Mouse (Mus musculus): Measurements from ENCODE around the gene Pmvk. TPM values are rescaled to one million over a fixed set of nuclear protein-coding genes. Genes with fewer than 3 reads are reported as not detected.
A peak's percentile ranks its signal among the peaks of the same experiment; 100 is the strongest.

The Pmvk gene
- total RNA-seq (2015; ENCODE audit: low replicate concordance) (5.4 and 8.1 TPM in 2 replicates), total RNA-seq (2017; ENCODE audit: low replicate concordance) (6.6 and 10.1 TPM in 2 replicates)

DNA sequence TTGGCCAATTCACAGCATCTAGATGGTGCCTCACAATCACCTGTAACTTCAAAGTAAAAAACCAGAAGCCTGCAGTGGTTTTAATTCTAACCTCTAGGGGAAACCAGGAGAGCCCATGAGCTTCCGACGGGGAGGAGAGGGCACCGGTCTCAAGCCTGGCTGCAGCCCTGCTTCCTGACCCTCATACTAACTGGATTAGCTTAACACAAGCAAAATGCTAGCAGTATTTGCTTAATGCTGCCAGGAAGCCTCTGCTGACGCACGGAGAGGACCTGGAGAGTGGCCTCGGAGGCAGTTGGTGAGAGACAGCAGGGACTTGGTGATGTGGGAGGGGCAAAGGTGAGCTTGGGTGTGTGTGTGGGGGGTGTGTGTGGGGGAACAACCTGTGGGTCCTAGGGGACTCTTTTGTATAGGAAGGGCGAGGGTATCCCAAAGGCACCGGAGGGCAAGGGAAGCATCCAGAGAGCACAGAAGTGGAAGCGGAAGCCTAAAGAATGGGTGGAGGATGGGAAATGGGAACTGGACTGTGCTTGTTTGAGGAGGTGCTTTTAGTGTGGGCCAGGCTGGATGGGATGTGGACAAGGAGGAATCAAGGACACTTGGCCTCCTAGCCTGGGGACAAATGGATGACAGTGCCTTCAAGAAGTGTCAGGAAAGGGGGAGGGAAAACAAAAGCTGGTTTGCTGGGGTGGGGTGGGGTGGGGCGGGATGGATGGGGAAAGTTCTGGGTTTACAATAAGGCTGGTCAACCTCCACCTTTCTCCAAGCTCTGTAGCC lies at the start of gene Pmvk:
Gene Pmvk (plus strand): TSS at position 141 of the 777 bp plus-strand sequence.
- no peak for ATAC-seq (replicated peaks; ENCODE audit: low FRiP score, poor library complexity, severe bottlenecking)

DNA sequence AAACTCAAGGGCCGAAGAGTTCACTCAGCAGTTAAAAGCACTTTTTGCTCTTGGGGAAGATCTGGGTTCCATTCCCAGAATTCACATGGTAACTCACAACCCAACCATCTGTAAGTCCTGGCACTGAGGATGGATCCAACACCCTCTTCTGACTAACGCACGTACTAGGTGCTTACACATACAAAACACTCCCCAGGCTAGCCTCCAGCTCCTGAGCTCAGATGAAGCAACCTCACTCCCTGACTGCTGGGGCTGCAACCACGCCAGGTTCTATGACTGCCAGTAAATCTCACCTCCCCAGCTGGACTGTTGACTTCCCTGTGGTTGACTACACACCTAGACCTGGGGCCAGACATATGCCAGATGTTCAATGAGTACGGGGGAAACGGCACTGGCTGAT lies 47.5 kb upstream of the Pmvk start:
- no peak for ATAC-seq (replicated peaks; ENCODE audit: low FRiP score, poor library complexity, severe bottlenecking)

DNA sequence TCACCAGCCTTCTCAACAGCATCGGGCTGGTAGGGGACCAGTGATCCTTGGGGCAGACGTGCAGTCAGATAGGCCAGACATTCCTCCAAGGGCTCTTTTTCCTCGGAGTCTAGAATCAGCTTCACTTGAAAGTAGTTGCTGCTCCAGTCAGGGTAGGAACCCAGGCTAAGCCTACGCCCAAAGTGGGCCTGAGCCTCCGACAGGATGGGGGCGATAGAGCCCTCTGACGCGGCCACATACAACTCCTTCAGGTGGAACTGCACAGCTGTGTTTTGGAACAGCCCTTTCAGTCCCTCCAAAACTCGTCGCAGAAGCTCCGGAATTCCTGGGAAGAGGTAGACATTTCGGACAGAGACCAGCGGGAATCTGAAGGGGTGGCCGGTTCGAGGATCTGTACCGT lies 45.9 kb upstream of the Pmvk start:
- ATAC-seq (replicated peaks; ENCODE audit: low FRiP score, poor library complexity, severe bottlenecking), result no peak

DNA sequence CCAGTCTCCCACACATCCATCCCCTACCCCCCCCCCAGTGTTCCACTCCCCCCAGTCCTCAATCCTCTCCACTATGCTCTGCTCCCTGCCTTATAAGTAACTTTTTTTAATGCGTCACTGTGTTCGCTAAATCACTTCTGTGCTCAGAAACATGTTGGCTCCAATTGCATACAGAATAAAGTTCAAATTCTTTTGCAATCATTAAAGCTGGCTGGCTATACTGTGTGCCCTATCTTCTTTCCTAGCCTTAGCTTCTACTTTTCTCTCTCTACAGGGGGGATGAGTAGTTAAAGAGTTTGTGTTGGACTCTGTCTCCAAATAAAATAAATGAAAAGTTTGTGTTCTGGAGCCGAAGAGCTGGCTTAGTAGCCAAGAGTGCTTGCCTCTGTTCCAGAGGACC lies 44.6 kb upstream of the Pmvk start:
- no peak for ATAC-seq (replicated peaks; ENCODE audit: low FRiP score, poor library complexity, severe bottlenecking)

DNA sequence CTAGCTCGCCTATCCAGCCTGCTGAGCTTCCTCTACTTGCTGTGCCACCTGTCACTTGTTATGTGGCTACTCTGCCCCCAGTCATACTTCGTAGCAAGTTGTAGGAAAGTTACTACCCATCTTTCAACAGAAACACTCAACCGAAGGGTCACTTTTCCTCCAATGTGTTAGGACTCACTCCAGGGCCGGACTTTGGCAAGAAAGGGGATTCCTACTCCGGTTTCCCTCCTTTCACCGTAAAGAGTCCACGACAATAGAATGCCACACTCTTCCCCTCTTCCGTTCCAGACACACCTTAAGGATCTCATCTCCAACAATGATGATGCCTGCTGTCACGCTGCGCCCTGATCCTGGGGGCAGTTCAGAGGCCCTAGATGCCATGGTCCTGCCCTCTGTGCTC lies 43.5 kb upstream of the Pmvk start:
- no peak for ATAC-seq (replicated peaks; ENCODE audit: low FRiP score, poor library complexity, severe bottlenecking)

DNA sequence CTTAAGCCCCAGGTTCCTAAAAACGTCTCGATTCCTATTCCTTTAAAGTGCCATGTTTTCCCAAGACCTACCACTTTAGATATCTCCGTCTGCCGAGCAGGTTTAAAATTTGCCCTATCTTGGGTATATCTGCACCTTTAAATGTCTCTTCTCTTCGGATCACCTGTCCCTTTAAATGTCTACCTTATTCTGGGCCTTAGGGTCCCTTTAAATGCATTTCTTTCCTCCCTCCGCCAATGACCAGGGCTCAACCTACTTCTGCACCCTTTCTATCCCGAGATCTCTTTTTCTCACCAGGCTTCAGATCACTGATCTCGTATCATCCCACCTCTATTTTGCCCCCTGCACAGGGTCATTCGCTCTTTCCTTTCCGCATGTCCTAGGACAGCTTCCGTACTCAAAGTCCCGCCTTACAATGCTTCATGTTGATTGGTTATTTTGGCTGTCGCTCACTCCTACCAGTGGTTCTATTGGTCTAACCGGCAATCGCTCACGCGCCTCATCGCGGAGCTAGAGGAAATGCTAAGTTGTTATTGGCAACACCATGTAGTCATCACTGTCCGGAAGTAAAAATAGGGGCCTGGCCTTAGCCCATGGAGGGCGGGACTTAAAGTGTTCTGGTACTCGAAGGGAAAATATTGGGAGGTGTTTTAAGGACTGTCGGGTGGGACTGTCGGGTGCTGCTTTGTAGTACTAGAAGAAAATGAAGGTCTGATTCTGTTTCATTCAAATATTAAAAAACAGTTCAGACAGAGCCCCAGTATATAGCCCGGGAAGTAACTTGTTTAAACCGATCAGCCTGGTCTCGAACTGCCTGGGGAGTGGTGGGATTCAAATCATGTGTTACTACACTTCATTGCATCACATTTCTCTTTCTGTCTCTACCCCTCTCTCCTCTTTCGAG lies 42.6 kb upstream of the Pmvk start, which contains the start of gene Flad1:
Gene Flad1 (minus strand): TSS at position 381 of the 904 bp plus-strand sequence.
- ATAC-seq (replicated peaks; ENCODE audit: low FRiP score, poor library complexity, severe bottlenecking), result peak; percentile 99

DNA sequence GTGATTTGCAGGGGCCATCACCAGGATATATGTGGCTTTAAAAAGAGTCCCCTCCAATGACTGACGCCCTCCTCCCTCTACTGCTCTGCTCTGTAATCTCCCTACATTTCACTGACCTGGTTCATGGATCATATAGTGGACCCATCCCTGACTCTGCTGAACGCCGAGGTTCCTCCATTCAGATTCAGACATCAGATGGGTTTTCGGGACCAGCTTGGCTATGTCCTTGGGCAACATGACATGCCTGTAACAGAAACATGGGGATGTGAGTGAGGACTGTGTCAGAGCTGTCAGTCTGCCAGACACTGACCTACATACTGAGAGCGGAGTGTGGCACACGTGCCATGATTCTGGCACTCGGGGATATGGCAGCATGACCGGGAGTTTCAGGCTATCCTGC lies 38.2 kb upstream of the Pmvk start:
- ATAC-seq (replicated peaks; ENCODE audit: low FRiP score, poor library complexity, severe bottlenecking), result no peak

DNA sequence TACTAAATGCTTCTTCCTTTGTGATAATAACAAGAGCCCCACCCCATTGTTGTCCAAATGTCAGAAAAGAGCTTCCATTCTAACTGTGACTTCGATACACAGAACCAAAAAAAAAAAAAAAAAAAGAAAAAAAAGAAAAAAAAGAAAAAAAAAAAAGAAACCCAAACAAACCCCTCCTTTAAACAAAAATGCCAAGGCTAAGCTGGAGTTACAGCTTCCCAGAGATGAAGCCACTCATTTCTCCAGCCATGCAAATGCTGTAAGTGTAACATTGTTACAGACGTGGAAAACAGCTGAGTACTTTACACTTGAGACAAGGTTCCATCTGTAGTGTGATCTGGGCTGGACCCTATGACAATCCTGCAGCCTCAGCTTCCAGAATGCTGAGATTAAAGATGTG lies 37.2 kb upstream of the Pmvk start:
- no peak for ATAC-seq (replicated peaks; ENCODE audit: low FRiP score, poor library complexity, severe bottlenecking)

DNA sequence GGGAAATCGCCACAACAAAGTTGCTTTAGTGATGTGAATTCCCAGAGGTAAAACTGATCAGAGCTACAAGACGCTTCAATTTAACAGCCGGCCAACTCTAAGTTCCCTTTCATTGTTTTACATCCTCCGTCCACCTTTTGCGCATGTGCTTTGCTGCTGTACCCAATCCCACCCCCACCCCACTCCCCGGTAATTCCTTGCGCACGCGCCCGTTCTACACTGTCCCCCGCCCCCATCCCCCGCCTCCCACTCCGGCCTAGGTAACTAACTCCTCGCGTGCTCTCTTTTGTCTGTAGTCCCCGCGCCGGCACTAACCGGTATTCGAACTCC lies 36.5 kb upstream of the Pmvk start:
- no peak for ATAC-seq (replicated peaks; ENCODE audit: low FRiP score, poor library complexity, severe bottlenecking)

DNA sequence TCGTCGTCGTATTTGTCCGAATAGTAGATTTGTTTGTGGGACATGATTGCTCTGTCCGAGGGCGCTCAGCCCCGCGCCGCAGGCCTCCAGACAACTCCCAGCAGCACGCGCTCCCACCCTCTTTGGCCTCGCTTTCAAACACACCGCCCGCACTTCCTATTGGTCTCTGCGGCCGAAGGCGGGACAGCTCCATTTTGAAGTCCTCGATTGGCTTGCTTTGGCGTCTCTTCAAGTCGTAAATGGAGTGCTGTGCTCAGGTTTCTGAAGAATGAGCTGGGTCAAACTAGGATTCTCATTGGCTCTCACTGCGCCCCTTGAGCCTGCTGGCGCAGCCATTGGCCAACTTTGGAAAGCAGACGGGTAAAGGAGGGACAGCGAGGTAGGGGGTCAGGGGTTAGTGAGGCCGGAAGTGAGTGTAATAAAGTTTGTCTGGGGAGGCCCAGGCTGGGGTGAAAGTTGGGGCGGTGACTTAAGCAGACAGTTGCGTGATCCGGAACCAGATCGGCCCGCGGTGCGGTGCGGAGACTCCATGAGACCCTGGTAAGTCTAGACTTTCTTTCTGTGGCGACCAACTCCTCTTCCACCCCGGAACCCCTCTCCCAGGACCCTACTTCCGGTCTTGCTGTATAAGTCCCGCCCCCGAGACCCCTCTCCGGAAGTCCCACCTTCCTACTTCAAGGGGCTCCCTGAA lies 36.0 kb upstream of the Pmvk start, which contains the start of the genes Cks1b and Shc1:
Gene Cks1b (minus strand): TSS at position 214 of the 691 bp plus-strand sequence.
Gene Shc1 (plus strand): TSS at position 274 of the 691 bp plus-strand sequence.
- ATAC-seq (replicated peaks; ENCODE audit: low FRiP score, poor library complexity, severe bottlenecking), result peak; percentile 83

DNA sequence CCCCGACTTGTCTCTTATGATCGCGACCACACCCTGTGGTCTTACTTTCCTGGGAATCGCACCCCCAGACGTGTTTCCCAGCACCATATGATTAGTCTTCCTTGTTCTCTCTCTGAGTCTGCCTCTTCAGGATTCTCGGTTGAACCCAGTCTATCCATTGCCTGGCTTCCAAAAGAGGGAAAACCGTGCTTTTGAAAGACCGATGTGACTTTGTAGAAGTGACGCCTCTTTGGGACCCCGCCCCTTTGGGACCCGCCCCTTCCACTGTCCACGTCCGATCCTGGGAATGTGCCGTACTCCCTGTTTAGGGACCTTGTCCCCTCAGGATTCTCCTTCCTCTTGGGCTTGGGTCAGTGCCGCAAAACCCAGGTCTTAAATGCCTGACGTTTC lies 35.5 kb upstream of the Pmvk start:
- peak; percentile 34; the same call in 1 of the 2 replicates for ATAC-seq (replicated peaks; ENCODE audit: low FRiP score, poor library complexity, severe bottlenecking)

DNA sequence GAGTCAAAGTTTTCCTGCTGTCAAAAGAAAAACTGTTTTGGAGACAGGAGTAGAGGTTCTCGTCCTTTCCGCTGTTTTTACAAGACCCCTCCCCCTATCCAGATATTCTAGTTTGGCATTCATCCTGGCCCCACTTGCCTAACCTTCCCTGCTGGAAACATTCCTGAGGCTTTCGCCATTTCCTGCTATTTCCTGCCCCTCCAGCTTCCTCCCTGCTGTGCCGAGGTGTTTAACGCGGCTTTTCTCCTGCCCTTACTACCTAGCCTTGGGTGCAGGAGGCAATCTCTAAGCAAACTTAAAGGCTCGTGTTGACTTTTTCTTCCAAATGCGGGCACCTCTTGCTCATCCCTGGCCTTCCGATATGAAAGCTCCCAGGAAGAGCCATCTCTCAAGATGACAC lies 34.8 kb upstream of the Pmvk start:
- no peak for ATAC-seq (replicated peaks; ENCODE audit: low FRiP score, poor library complexity, severe bottlenecking)

DNA sequence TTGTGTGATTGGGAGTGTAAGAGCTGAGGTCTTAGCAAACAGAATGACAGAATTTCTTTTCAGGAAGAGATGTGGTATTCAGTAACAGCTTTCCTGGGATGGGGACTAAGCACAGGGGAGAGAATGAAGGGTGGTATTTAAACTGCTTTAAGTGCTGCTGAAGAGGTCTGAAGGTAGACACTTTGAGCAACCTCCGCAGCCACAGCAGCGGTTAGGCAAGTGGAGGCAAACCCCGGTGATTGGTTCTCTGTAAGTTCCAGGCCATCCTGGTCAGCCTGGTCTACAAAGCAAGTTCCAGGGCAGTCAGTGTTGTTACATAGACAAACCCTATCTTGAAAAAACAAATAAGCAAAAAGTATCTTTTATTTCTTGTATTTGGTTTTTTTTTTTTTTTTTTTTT lies 34.4 kb upstream of the Pmvk start:
- no peak for ATAC-seq (replicated peaks; ENCODE audit: low FRiP score, poor library complexity, severe bottlenecking)

DNA sequence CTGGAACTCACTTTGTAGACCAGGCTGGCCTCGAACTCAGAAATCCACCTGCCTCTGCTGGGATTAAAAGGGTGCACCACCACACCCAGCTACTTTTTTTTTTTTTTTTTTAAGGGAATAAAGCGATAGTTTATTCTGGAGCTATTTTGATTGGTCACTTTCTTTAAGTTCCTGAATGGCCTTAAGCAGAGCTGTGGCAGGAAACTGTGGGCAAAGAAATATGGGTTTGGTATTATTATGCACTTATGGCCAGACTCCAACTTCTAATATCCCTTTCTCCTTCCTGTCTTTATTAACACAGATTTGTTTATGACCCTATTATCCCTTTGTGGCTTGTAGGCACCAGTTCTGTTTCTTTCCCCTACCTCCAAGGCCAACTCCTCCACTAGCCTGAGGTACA lies 33.9 kb upstream of the Pmvk start:
- ATAC-seq (replicated peaks; ENCODE audit: low FRiP score, poor library complexity, severe bottlenecking), result no peak

DNA sequence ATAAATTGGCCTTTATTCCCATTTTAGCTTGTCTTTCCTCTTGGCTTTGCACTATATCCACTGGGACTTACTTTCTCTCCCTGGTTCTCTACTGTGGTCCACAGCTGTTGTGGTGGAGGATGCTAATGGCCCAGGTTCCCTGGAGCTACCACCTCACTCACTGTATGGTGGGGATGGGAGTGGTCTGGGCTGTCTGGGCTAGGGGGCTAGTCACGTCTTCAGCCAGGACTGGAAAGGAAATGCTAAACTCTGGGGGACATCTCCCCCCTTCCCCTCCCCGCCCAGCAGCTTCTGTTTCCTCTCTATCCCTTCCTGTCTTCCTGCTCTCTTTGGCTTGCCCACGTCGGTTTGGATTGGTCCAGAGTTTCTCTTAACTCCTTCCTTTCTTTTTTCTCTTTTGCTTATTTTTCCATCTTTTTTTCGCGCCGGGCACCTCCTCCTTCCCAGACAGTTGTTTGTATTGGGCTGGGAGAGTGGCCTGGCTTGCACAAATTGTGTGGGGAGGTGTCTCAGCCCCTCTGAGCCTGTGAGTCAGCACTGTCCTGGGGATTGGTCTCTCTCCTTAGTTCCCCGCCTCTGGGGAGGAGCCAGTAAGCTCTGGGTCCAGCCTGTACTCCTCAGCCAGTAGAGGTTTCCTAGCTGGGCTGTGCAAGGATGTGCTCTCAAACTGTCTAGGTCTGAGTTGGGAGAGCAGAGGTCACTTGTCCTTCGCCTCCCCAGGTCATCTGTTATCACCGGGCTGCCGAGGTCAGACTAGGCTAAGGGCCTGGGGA lies 33.2 kb upstream of the Pmvk start:
- peak; percentile 77 for ATAC-seq (replicated peaks; ENCODE audit: low FRiP score, poor library complexity, severe bottlenecking)

DNA sequence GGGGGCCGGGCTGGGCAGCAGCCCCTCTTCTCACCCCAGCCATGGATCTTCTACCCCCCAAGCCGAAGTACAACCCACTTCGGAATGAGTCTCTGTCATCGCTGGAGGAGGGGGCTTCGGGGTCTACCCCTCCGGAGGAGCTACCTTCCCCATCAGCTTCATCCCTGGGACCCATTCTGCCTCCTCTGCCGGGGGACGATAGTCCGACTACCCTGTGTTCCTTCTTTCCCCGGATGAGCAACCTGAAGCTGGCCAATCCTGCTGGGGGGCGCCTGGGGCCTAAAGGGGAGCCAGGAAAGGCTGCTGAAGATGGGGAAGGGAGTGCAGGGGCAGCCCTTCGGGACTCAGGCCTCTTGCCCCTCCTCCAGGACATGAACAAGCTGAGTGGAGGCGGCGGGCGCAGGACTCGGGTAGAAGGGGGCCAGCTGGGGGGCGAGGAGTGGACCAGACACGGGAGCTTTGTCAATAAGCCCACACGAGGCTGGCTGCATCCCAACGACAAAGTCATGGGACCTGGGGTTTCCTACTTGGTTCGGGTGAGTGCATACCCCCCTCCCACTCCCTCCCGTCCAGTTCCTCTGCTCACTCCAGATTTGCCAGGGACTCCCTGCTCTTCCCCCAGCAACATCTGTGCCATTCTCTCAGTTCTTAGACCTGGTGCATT lies 32.4 kb upstream of the Pmvk start:
- no peak for ATAC-seq (replicated peaks; ENCODE audit: low FRiP score, poor library complexity, severe bottlenecking)

DNA sequence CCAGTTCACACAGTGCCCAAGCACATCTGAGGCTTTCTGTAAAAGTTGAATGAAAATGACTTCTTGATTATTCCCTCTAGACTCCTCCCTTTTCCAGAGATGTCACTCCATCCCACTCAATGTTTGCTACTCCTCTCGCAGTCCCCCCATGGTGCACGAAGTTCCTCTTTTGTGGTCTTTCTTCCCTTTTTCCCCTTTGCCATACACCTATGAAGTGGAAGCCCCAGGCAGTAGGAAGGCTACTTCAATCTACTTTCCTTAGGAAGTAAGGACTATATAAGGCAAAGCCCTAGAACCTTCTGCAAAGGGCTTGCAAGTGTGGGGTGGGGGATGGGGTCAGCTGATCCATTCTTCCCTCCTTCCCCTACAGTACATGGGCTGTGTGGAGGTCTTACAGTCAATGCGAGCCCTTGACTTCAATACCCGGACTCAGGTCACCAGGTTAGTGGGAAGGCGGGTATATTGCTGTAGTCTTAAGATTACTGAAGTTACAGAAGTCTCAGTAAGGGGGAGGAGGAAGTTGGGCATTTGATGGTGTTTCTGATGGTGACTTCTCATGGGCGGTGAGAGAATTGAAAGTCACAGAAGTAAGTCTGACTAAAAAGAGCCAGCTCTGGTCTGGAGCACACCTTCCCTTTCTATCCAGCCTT lies 31.7 kb upstream of the Pmvk start:
- no peak for ATAC-seq (replicated peaks; ENCODE audit: low FRiP score, poor library complexity, severe bottlenecking)

DNA sequence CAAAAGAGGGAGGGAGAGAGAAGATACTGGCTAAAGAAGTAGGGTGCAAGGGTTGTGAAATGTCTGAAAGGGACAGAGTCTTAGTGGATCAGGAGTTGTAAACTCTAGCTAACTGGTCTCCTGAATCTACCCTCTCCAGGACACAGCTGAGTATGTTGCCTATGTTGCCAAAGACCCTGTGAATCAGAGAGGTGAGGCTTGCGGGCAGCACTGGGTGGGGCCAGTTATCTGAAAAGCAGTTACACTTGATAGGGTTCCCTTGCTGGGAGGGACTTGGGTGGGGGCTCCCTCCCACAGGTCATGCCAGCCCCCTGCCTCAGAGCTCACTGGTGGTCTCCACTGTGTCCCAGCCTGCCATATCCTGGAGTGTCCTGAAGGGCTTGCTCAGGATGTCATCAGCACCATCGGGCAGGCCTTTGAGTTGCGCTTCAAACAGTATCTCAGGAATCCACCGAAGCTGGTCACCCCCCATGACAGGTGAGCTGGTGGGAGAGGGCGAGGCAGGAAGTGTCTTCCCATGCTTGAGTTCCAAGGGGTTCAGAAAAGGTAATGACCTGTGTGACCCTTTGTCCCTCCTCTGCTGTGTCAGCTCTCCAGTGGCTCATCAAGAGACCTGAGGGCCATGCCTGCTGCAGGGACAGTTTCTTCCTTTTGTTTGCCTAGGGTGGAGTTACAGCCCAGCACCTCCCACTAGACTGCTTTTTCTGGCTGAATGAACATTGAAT lies 29.8 kb upstream of the Pmvk start:
- no peak for ATAC-seq (replicated peaks; ENCODE audit: low FRiP score, poor library complexity, severe bottlenecking)
